ENCODE assay signal across 1 mouse cellular context in the genomic region with DNA sequence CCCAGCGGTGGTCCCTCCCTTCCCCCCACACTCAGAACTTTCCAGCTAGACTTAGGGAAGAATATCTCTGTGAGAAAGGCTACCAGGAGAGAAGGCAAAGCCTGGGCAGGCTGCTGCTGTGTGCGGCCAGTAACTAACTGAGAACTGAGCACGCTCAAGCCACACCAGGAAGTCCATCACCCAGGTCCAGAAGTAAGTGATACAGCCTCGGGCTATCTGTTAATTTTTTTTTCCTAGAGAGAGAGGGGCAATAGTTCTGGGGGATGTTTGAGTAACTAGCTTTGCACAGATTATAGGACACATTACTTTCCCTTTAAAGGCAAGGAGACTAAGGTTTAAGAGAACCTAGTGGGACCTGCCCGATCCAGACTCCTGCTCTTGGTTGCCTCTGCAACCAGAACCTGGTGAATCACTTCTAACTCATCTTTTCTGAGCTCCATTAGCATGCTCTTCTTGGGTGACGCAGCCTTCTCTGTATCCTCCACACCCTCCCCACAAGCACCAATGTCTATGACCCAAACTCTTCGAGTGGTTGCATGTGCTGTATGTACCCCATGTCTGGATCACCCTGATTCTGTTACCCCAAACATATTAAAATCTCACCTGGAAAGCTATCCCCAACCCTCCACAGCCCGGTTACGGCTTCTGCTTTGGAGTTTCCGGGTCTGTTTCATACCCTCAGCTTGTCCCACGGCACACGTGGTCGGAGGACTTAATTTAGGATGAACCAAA.
TF ChIP-seq lines count a peak whose summit lies in the region.

No protein-coding gene starts in this region.

TF ChIP-seq in CH12.LX, 34 proteins besides CTCF, POLR2A, EP300 and RAD21:
- TF ChIP-seq BHLHE40 (IDR thresholded peaks at IDR 0.05; ENCODE audit: low read depth, low read length) (no peak), SIN3A (IDR thresholded peaks at IDR 0.05; ENCODE audit: low read length) (peak; percentile 76), NRF1 (IDR thresholded peaks at IDR 0.05; ENCODE audit: low read depth, low read length) (peak; percentile 47), MXI1 (IDR thresholded peaks at IDR 0.05; ENCODE audit: low read depth, low read length) (peak; percentile 86; the same call in 1 of the 2 replicates), USF2 (conservative IDR thresholded peaks at IDR 0.05; ENCODE audit: low read depth, low read length) (no peak), MAX (IDR thresholded peaks at IDR 0.05; ENCODE audit: low read length) (peak; percentile 82), ELF1 (IDR thresholded peaks at IDR 0.05; ENCODE audit: low read depth, low read length) (peak; percentile 63), MAFK (IDR thresholded peaks at IDR 0.05; ENCODE audit: insufficient replicate concordance, low read length) (no peak), CHD1 (IDR thresholded peaks at IDR 0.05; ENCODE audit: low read depth, low read length) (no peak), MYC (IDR thresholded peaks at IDR 0.05; ENCODE audit: low read depth, low read length) (peak; percentile 94), ZMIZ1 (IDR thresholded peaks at IDR 0.05; ENCODE audit: low read depth, low read length) (no peak), ZKSCAN1 (IDR thresholded peaks at IDR 0.05; ENCODE audit: borderline replicate concordance, low read depth, low read length) (no peak), MAZ (IDR thresholded peaks at IDR 0.05; ENCODE audit: low read depth, low read length) (no peak), KAT2A (IDR thresholded peaks at IDR 0.05; ENCODE audit: insufficient replicate concordance, low read length) (no peak)
